Mouse (Mus musculus): ENCODE data around the gene Snapc4.

The Snapc4 gene

GRCm38 (mm10) chr2:26315072-26315924 is 65.2 kb downstream of the Snapc4 start, which contains the start of gene Gpsm1:
TSS of gene Gpsm1 (plus strand) at chr2:26315515.
- in situ Hi-C loops (cut with MboI, MseI): no loop called here

GRCm38 (mm10) chr2:26314281-26315071 is 66.0 kb downstream of the Snapc4 start:
- in situ Hi-C loops (cut with MboI, MseI): no loop called here

GRCm38 (mm10) chr2:26313394-26313793 is 67.1 kb downstream of the Snapc4 start:
- in situ Hi-C loops (cut with MboI, MseI): no loop called here

GRCm38 (mm10) chr2:26312812-26313211 is 67.6 kb downstream of the Snapc4 start:
- in situ Hi-C loops (cut with MboI, MseI): no loop called here
